Mouse (Mus musculus) intestine, embryonic 14.5 days (tissue): ENCODE results near the gene Nxph1. TPM values are rescaled to one million over a fixed set of nuclear protein-coding genes. Genes with fewer than 3 reads are reported as not detected.
A peak's percentile ranks its signal among the peaks of the same experiment; 100 is the strongest.

Experiments used
- ATAC-seq: fragments of 200-750 bp; cut with Nextera tagmentation; replicated peaks from 2 replicates; pipeline ENCODE4 v1.8.0; 2017; ENCODE audit warnings: low read depth, moderate number of reproducible peaks, moderate TSS enrichment, moderate library complexity; ENCODE audit not compliant: low FRiP score, low TSS enrichment
- DNase-seq: peaks from one replicate; pipeline ENCODE4 v3.0.0-alpha.2; 2018; ENCODE audit warnings: low spot score
- H3K27ac ChIP-seq: fragments of 300-500 bp; sonication (generic); 2 replicates; pipeline ENCODE4 v1.5.1; 2014; ENCODE audit warnings: low read depth, mild to moderate bottlenecking, control low read depth
- H3K27me3 ChIP-seq: fragments of 300-500 bp; sonication (generic); replicated peaks from 2 replicates; pipeline ENCODE4 v1.6.1; 2014; ENCODE audit warnings: low read length, control low read depth; ENCODE audit not compliant: control insufficient read depth, insufficient read depth
- H3K36me3 ChIP-seq: fragments of 300-500 bp; sonication (generic); 2 replicates; pipeline ENCODE4 v1.6.1; 2014; ENCODE audit warnings: low read length, control low read depth; ENCODE audit not compliant: control insufficient read depth, insufficient read depth
- H3K4me1 ChIP-seq: fragments of 300-500 bp; sonication (generic); replicated peaks from 2 replicates; pipeline ENCODE4 v1.6.1; 2014; ENCODE audit warnings: low read length, control low read depth, mixed read lengths; ENCODE audit not compliant: control insufficient read depth, insufficient read depth
- H3K4me2 ChIP-seq: fragments of 300-500 bp; sonication (generic); 2 replicates; pipeline ENCODE4 v1.6.1; 2014; ENCODE audit warnings: low read length
- H3K4me3 ChIP-seq: fragments of 300-500 bp; sonication (generic); 2 replicates; pipeline ENCODE4 v1.5.1; 2014; ENCODE audit warnings: low read depth, low read length, control low read depth, mixed read lengths
- H3K9ac ChIP-seq: fragments of 300-500 bp; sonication (generic); 2 replicates; pipeline ENCODE4 v1.6.1; 2014; ENCODE audit warnings: mild to moderate bottlenecking, low read length
- H3K9me3 ChIP-seq: fragments of 300-500 bp; sonication (generic); 2 replicates; pipeline ENCODE4 v1.6.1; 2016; ENCODE audit warnings: low read length, control low read depth; ENCODE audit not compliant: control insufficient read depth
- WGBS: fragments of 180-500 bp; shearing (Covaris S2); extraction: QIAGEN DNeasy Blood & Tissue Kit; methylation state at CpG from one replicate; pipeline ENCODE4 v1.1.7; 2014; 5-methylcytosine and 5-hydroxymethylcytosine counted together
- polyA plus RNA-seq: library from polyadenylated mRNA; unstranded; fragments of >200 nt; fragmentation: Nextera tagmentation; extraction: Ambion mirVana; gene quantifications from 2 replicates; pipeline ENCODE4 v1.2.1, GENCODE M21; 2014

Nxph1 gene
- polyA plus RNA-seq, result 0.08 TPM in 1 of 2 replicates, not detected in the other

DNA sequence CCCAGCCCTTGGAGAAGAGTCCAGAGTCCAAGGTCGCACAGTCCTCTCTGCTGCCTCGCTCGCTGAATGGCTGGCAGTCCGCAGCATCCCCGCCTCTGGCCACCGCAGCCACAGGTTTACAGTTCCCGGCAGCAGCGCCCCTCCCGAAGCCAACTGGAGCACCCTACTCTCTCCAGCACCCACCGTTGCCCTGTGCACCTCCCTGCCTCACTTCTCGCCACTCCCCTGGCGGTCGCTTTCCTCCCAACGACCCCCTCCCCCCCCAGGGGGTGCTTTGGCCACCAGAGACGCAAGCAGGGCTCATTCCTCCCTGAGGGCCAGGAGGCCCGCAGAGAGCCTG is at the start of gene Nxph1:
Nxph1 (plus strand) TSS at position 301 of the 340 bp plus-strand sequence.
- Histone ChIP-seq H3K9ac (no peak within 1 kb of the TSS), H3K27me3 (peaks cover 77% of the 10 kb centered on the region), H3K4me1 (no peaks in the 10 kb centered on the region), H3K4me2 (peak within 1 kb of the TSS; percentile 26), H3K36me3 (no peaks in the 10 kb centered on the region), H3K9me3 (no peaks in the 10 kb centered on the region), H3K27ac (no peak within 1 kb of the TSS), H3K4me3 (peak within 1 kb of the TSS; percentile 6)
- ATAC-seq (no peak), DNase-seq (no peak)
- 5% methylated on average over 16 of the region's 16 CpGs for whole genome bisulfite sequencing

DNA sequence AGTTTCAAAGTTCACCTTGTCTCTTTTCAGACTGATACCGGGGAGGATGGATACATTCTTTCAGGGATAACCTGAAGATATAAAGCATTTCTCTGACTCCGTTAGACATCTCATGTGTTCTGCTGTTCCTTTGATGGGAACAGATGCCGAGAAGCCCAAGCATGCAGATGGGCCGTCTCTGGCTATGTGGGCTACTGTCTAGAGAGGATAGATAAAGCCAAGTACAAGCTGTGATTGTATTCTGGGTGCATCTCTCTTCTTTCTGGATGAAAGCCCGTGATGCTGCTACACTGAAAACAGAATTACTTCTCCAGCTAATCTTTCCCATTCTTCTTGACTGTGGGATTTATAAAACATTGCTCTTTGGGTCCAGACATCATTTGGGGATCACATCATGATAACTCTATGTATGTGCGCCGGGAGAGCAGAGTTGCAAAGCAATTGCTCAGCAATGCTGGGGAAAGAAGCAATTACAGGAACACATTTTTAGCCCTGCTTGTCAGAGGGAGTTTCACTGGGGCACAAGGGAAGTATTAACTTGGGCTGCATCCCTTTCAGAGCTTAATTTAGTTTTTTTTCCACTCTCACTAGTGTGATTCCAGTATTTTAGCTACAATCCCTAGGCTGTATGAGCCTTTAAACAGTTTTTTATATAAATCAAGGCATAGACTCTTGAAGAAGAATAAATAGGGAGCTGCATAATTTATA is 48.1 kb upstream of the Nxph1 start:
- Histone ChIP-seq H3K9ac (no peak overlapping the region), H3K4me3 (no peak overlapping the region), H3K27me3 (no peaks in the 10 kb centered on the region), H3K9me3 (no peaks in the 10 kb centered on the region), H3K27ac (no peak overlapping the region), H3K36me3 (no peaks in the 10 kb centered on the region), H3K4me1 (no peaks in the 10 kb centered on the region), H3K4me2 (no peak overlapping the region)
- no peak for ATAC-seq
- no peak for DNase-seq
- 79% methylated on average over 7 of the region's 7 CpGs for WGBS

DNA sequence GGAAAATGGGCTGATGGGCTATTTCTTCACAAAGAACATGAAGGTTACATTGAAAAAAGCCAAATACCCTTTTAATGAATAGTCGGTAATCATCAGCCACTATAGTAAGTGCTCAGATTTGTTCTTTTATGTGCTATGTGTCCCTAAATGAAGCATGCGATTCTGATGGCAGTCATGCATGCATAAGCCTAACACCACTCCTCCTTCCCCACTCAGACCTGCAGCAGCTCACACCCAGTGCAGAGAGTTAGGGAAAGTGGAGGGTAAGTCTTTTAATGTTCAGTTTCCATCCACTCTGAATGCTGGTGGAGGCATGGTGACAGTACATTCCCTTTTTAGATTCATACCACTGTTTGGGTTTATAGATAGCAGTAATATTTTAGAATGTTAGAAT is 47.5 kb upstream of the Nxph1 start:
- Histone ChIP-seq H3K27me3 (no peaks in the 10 kb centered on the region), H3K4me2 (no peak overlapping the region), H3K4me1 (no peaks in the 10 kb centered on the region), H3K27ac (no peak overlapping the region), H3K9me3 (no peaks in the 10 kb centered on the region), H3K9ac (no peak overlapping the region), H3K4me3 (no peak overlapping the region), H3K36me3 (no peaks in the 10 kb centered on the region)
- ATAC-seq (no peak), DNase-seq (no peak)
- 90% methylated on average over 2 of the region's 2 CpGs for WGBS

DNA sequence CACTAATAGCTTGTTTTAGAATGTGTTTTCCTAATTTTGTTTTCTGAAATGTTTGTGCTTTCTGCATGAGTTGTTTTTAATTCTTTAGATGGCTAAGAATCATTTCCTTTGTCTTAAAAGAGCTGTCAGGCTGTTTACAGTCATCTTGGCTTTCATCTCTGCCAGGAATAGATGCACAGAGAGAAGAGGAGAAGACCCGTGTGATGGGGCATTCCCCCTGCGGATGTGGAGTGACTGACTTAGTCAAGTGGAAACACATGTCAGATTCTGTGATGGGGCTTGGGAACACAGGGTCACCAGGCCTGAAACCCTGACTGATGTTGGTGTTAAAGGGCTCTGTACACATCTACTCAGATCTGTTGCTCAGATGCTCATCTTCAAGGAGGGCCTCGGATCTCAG is 40.3 kb upstream of the Nxph1 start:
- Histone ChIP-seq H3K36me3 (no peaks in the 10 kb centered on the region), H3K27me3 (no peaks in the 10 kb centered on the region), H3K4me1 (no peaks in the 10 kb centered on the region), H3K27ac (no peak overlapping the region), H3K4me2 (no peak overlapping the region), H3K9ac (no peak overlapping the region), H3K9me3 (no peaks in the 10 kb centered on the region), H3K4me3 (no peak overlapping the region)
- DNase-seq (no peak), ATAC-seq (no peak)
- WGBS, result 78% methylated on average over 3 of the region's 3 CpGs

DNA sequence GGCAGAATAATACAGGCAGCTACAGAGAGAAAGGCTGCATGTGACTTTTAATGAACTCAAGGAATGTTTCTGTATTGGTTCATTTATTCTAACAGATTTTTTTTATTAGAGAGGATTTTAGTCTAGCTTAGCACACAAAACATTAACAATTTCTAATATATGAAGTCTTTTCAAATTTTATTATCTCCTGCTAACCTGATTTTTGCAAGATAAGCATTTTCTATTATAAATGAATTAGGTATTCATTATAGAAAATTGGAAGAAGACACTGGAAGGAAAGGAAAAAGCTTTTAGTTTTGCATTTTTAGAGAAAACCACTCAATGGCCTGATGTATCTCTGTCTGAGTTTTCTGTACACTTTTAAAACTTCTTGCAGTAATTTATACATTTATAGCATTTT is 34.8 kb upstream of the Nxph1 start:
- no peak overlapping the region for H3K9ac ChIP-seq
- H3K36me3 ChIP-seq, result no peaks in the 10 kb centered on the region
- no peaks in the 10 kb centered on the region for H3K9me3 ChIP-seq
- H3K4me2 ChIP-seq, result no peak overlapping the region
- no peak overlapping the region for H3K27ac ChIP-seq
- H3K4me1 ChIP-seq, result no peaks in the 10 kb centered on the region
- no peak overlapping the region for H3K4me3 ChIP-seq
- H3K27me3 ChIP-seq, result no peaks in the 10 kb centered on the region
- DNase-seq (no peak), ATAC-seq (no peak)

DNA sequence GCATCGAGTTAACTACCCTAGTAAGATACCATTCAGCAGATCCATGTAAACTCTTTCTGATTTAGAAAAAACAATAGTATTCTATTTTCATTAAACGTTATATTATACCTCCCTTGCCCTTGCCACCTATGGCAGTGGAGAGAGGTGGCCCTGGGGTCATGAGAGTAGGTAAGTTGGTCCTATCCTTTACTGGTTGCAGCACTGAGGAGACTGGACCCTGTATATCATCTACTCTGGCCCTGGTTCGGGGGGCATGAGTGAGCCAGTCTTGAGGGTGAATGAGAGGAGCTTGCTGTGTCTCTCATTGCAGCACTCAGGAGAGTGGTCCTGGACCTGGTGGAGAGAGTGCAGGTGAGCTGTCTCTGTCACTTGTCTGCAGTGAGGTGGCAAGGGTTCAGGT is 33.5 kb upstream of the Nxph1 start:
- Histone ChIP-seq H3K9me3 (no peaks in the 10 kb centered on the region), H3K27ac (no peak overlapping the region), H3K4me3 (no peak overlapping the region), H3K9ac (no peak overlapping the region), H3K4me1 (no peaks in the 10 kb centered on the region), H3K4me2 (no peak overlapping the region), H3K36me3 (no peaks in the 10 kb centered on the region), H3K27me3 (no peaks in the 10 kb centered on the region)
- ATAC-seq, result no peak
- 75% methylated on average over 3 of the region's 3 CpGs for WGBS
- no peak for DNase-seq

DNA sequence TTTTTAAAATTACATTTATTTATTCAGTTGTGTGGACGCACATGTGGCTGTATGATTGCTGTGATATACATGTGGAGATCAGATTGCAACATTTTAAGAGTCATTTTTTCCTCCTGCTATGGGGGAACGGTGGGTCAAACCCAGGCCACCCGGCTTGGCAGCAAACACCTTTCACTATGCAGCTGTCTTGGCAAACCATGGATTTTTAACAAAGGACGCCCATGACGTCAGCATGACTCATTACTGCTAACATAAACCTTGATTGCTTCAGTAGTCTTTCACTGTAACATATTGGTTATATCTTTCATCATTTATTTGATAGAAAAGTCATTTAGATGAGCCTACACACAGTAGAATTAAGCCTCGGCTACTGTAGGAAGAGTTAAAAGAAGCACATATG is 23.8 kb upstream of the Nxph1 start:
- Histone ChIP-seq H3K36me3 (no peaks in the 10 kb centered on the region), H3K4me2 (no peak overlapping the region), H3K4me1 (no peaks in the 10 kb centered on the region), H3K9ac (no peak overlapping the region), H3K27ac (no peak overlapping the region), H3K27me3 (no peaks in the 10 kb centered on the region), H3K4me3 (no peak overlapping the region), H3K9me3 (no peaks in the 10 kb centered on the region)
- DNase-seq, result no peak
- WGBS, result 81% methylated on average over 6 of the region's 6 CpGs
- no peak for ATAC-seq

DNA sequence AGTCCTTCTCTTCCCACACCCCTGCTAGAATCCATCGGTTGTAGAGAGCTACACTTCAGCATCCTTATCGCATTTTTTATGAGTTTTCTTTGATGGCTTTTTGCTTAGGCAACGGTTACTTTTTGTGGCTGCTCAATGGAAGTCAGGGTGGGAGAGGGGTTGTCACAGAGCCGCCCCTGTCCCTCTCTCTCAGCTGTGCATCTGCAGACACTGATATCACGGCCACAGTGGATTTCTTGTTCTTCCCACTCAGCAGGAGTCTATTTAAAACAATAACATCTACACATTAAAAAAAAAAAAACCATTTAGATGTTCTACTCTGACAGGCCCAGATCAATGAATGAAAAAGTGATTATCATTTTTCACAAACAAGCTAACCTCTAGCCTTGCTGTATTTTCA is 13.0 kb upstream of the Nxph1 start:
- Histone ChIP-seq H3K9me3 (no peaks in the 10 kb centered on the region), H3K9ac (no peak overlapping the region), H3K4me2 (no peak overlapping the region), H3K4me1 (no peaks in the 10 kb centered on the region), H3K27ac (no peak overlapping the region), H3K36me3 (no peaks in the 10 kb centered on the region), H3K4me3 (no peak overlapping the region), H3K27me3 (no peaks in the 10 kb centered on the region)
- WGBS, result 51% methylated on average over 5 of the region's 5 CpGs
- DNase-seq (no peak), ATAC-seq (no peak)

DNA sequence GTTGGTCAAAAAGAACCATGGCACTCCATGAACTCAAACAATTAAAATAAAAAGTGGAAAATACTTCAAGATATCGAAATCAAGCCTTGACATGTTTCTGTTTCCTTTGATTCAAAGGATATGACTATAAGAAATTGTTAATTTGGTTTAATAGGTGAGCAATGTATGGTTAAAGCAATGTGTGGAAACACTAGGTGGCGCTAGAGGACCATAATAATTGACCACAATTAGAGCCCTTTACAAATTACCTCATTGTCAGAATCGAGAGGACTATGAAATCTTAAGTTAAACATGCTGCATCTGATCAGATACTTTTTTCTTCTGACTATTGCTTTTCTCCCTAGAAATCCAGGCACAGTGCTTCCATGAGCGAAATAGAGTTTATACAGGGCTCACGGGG is 12.5 kb upstream of the Nxph1 start:
- H3K9me3 ChIP-seq, result no peaks in the 10 kb centered on the region

More for the DNA sequence above, 12.5 kb upstream of the Nxph1 start:
- H3K4me1 ChIP-seq, result no peaks in the 10 kb centered on the region
- no peak overlapping the region for H3K9ac ChIP-seq
- no peak overlapping the region for H3K4me3 ChIP-seq
- WGBS, result 16% methylated on average over 5 of the region's 5 CpGs
- no peak overlapping the region for H3K4me2 ChIP-seq
- no peaks in the 10 kb centered on the region for H3K36me3 ChIP-seq
- no peak overlapping the region for H3K27ac ChIP-seq
- H3K27me3 ChIP-seq, result no peaks in the 10 kb centered on the region
- DNase-seq (peak; percentile 57), ATAC-seq (no peak)
